Mouse (Mus musculus): ENCODE results near the gene Yaf2. TPM values are rescaled to one million over a fixed set of nuclear protein-coding genes. Genes with fewer than 3 reads are reported as not detected.
A peak's percentile ranks its signal among the peaks of the same experiment; 100 is the strongest.
"Not testable (repeated sequence)": the region's sequence is repeated elsewhere in the genome, so short reads cannot be mapped to it uniquely, and the experiment has no call there.

Gene Yaf2
- polyA plus RNA-seq, 1 experiment from 2014 or later: 104 TPM

DNA sequence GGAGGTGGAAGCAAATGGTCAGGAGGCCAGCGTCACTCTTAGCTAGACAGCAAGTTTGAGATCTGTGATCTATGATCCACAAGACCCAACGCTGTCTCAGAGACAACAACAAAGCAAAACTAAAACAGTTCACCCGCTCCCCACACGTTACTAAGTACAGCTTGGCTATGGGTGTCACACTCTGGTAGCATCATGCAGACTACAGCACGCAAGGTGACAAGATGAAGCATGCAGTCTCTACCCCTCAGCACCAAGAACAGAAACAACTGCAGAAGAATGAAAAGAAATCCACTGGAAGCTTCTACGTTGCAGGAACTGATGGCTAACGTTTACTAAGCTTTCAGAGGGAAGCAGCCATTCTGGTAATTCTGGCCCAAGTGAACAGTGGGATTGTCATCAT lies 73.2 kb downstream of the Yaf2 start:
- WGBS: 88% methylated on average over 7 of the region's 7 CpGs
- Histone ChIP-seq H3K27ac (no peak overlapping the region), H3K4me1 (replicated peaks) (peaks cover 6% of the 10 kb centered on the region), H3K9me3 (no peaks in the 10 kb centered on the region), H3K27me3 (ENCODE audit: insufficient read depth, poor library complexity, severe bottlenecking) (no peaks in the 10 kb centered on the region), H3K36me3 (peaks cover 21% of the 10 kb centered on the region), H3K4me3 (no peak overlapping the region)
- DNase-seq (ENCODE audit: low spot score): no peak

GRCm38 (mm10) chr15:93262818-93263217 lies 73.9 kb downstream of the Yaf2 start:
- Histone ChIP-seq H3K4me3 (no peak overlapping the region), H3K27ac (no peak overlapping the region), H3K27me3 (ENCODE audit: insufficient read depth, poor library complexity, severe bottlenecking) (no peaks in the 10 kb centered on the region), H3K36me3 (peaks cover 28% of the 10 kb centered on the region), H3K9me3 (no peaks in the 10 kb centered on the region), H3K4me1 (replicated peaks) (peaks cover 6% of the 10 kb centered on the region)
- 76% methylated on average over 5 of the region's 5 CpGs for WGBS
- no peak for DNase-seq (ENCODE audit: low spot score)

- Histone ChIP-seq H3K4me3 (no peak overlapping the region), H3K4me1 (replicated peaks) (peaks cover 6% of the 10 kb centered on the region), H3K36me3 (peaks cover 34% of the 10 kb centered on the region), H3K27me3 (ENCODE audit: insufficient read depth, poor library complexity, severe bottlenecking) (no peaks in the 10 kb centered on the region), H3K9me3 (no peaks in the 10 kb centered on the region), H3K27ac (no peak overlapping the region)
- 90% methylated on average over 5 of the region's 5 CpGs for WGBS
- no peak for DNase-seq (ENCODE audit: low spot score)
Measured at GRCm38 (mm10) chr15:93262274-93262673, 74.5 kb downstream of the Yaf2 start.

DNA sequence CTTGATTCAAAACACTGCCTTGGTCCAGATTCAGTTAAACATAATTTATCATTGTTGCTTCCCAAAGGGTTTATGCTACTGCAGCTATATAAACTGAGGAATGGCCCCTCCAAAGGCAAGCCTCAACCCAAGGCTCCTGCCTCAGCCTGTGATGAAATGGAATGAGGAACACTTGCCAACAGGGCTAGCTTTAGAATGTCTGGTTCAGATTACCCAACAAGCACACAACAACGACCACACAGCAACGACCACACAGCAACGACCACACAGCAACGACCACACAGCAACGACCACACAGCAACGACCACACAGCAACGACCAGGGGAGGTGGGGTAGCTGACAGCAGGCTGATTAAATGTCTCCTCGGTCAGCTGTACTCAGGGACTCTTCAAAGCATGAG lies 76.8 kb downstream of the Yaf2 start:
- peaks cover 54% of the 10 kb centered on the region for H3K36me3 ChIP-seq
- WGBS: 81% methylated on average over 8 of the region's 8 CpGs
- no peak for DNase-seq (ENCODE audit: low spot score)

GRCm38 (mm10) chr15:93255295-93255694 lies 81.4 kb downstream of the Yaf2 start:
- no peaks in the 10 kb centered on the region for H3K27me3 ChIP-seq (ENCODE audit: insufficient read depth, poor library complexity, severe bottlenecking)
- peak; percentile 25 for DNase-seq (ENCODE audit: low spot score)
- WGBS: 69% methylated on average over 10 of the region's 10 CpGs
- H3K9me3 ChIP-seq: no peaks in the 10 kb centered on the region
- H3K36me3 ChIP-seq: peaks cover 79% of the 10 kb centered on the region
- H3K4me1 ChIP-seq (replicated peaks): 0 out of 2 replicates have a peak, but pooled peaks cover 4% of the 10 kb centered on the region
- H3K27ac ChIP-seq: no peak overlapping the region
- H3K4me3 ChIP-seq: no peak overlapping the region

More for the DNA sequence above, 76.8 kb downstream of the Yaf2 start:
- no peak overlapping the region for H3K27ac ChIP-seq
- H3K4me1 ChIP-seq (replicated peaks): no peaks in the 10 kb centered on the region
- H3K4me3 ChIP-seq: no peak overlapping the region
- no peaks in the 10 kb centered on the region for H3K9me3 ChIP-seq
- H3K27me3 ChIP-seq (ENCODE audit: insufficient read depth, poor library complexity, severe bottlenecking): no peaks in the 10 kb centered on the region

GRCm38 (mm10) chr15:93253172-93253571 lies 83.6 kb downstream of the Yaf2 start:
- Histone ChIP-seq H3K27ac (no peak overlapping the region), H3K4me3 (no peak overlapping the region), H3K9me3 (no peaks in the 10 kb centered on the region), H3K36me3 (peaks cover 76% of the 10 kb centered on the region), H3K27me3 (ENCODE audit: insufficient read depth, poor library complexity, severe bottlenecking) (no peaks in the 10 kb centered on the region), H3K4me1 (replicated peaks) (0 out of 2 replicates have a peak, but pooled peaks cover 4% of the 10 kb centered on the region)
- no peak for DNase-seq (ENCODE audit: low spot score)
- WGBS: 92% methylated on average over 8 of the region's 8 CpGs

DNA sequence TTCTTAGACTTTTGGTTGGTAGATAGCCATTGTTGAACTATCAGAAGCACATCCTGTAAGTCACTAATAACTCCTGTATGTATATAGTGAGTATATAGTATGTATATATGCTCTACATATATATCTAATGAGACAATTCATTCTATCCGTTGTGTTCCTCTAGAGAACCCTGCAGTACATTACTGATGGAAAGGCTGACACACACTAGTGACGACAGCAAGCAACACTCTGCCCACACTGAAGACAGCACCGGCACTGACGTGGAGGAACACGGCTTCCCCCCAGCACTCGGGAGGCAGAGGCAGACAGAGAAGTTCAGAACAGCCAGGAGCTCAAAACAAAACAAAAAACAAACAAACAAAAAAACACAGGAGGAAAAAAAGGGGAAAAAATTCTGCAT lies 84.3 kb downstream of the Yaf2 start:
- Histone ChIP-seq H3K27ac (no peak overlapping the region), H3K9me3 (no peaks in the 10 kb centered on the region), H3K4me3 (no peak overlapping the region), H3K4me1 (replicated peaks) (0 out of 2 replicates have a peak, but pooled peaks cover 4% of the 10 kb centered on the region), H3K27me3 (ENCODE audit: insufficient read depth, poor library complexity, severe bottlenecking) (no peaks in the 10 kb centered on the region), H3K36me3 (peaks cover 75% of the 10 kb centered on the region)
- 86% methylated on average over 6 of the region's 6 CpGs for WGBS
- DNase-seq (ENCODE audit: low spot score): no peak

- Histone ChIP-seq H3K9me3 (no peaks in the 10 kb centered on the region), H3K4me3 (no peak overlapping the region), H3K4me1 (replicated peaks) (0 out of 2 replicates have a peak, but pooled peaks cover 4% of the 10 kb centered on the region), H3K36me3 (peaks cover 75% of the 10 kb centered on the region), H3K27me3 (ENCODE audit: insufficient read depth, poor library complexity, severe bottlenecking) (no peaks in the 10 kb centered on the region), H3K27ac (no peak overlapping the region)
- WGBS: 69% methylated on average over 13 of the region's 13 CpGs
- peak; percentile 31 for DNase-seq (ENCODE audit: low spot score)
Measured at GRCm38 (mm10) chr15:93251553-93252250, 85.0 kb downstream of the Yaf2 start.

GRCm38 (mm10) chr15:93243202-93243601 lies 93.5 kb downstream of the Yaf2 start:
- DNase-seq (ENCODE audit: low spot score): no peak
- Histone ChIP-seq H3K27ac (no peak overlapping the region), H3K36me3 (peaks cover 86% of the 10 kb centered on the region), H3K27me3 (ENCODE audit: insufficient read depth, poor library complexity, severe bottlenecking) (no peaks in the 10 kb centered on the region), H3K4me1 (replicated peaks) (no peaks in the 10 kb centered on the region), H3K9me3 (0 out of 2 replicates have a peak, but pooled peaks cover 4% of the 10 kb centered on the region), H3K4me3 (no peak overlapping the region)
- 94% methylated on average over 10 of the region's 10 CpGs for WGBS

- Histone ChIP-seq H3K9me3 (peaks cover 21% of the 10 kb centered on the region; the same call in 1 of the 2 replicates), H3K36me3 (peaks cover 48% of the 10 kb centered on the region)
- DNase-seq (ENCODE audit: low spot score); H3K4me1 ChIP-seq (replicated peaks); H3K27ac ChIP-seq; H3K4me3 ChIP-seq; H3K27me3 ChIP-seq (ENCODE audit: insufficient read depth, poor library complexity, severe bottlenecking): not testable (repeated sequence)
- 96% methylated on average over 10 of the region's 10 CpGs for WGBS
Measured at GRCm38 (mm10) chr15:93236456-93236855, 100.3 kb downstream of the Yaf2 start.

Other genes starting within 250 kb of the Yaf2 start
- 11.0 and 14.5 TPM in 2 replicates for gene Gxylt1, start 61.8 kb downstream of the Yaf2 start, polyA plus RNA-seq (2016; fragmentation: Nextera tagmentation; extraction: Ambion mirVana)
- 155 and 158 TPM in 2 replicates for gene Zcrb1, start 61.4 kb upstream of the Yaf2 start, polyA plus RNA-seq (2016; fragmentation: Nextera tagmentation; extraction: Ambion mirVana)
- 86.0 and 95.9 TPM in 2 replicates for gene Pphln1, start 61.4 kb upstream of the Yaf2 start, polyA plus RNA-seq (2016; fragmentation: Nextera tagmentation; extraction: Ambion mirVana)

Data from hindbrain, embryonic 10.5 days (tissue).